Mouse (Mus musculus): ENCODE results near the gene Plekhh2.

Plekhh2 gene

DNA sequence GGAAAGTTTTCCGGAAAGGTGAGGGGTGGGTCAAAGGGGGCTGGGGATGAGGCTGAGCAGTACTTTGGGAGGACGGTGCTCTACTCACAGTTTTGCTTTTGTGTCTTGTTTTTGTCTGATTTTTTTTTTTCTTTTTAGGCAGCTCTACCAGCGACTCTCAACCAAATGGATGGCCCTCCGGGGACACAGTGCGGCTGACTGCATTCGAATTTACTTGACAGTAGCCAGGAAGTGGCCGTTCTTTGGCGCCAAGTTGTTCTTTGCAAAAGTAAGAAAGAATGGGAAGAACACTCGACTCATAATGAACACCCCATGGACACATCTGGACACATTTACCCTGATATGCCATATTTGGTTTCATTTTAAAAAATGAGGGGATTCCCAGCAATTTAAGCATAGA lies 99.8 kb downstream of the Plekhh2 start:
- no peak for DNase-seq (ENCODE audit: low spot score)

GRCm38 (mm10) chr17:84611971-84612370 lies 100.3 kb downstream of the Plekhh2 start:
- DNase-seq (ENCODE audit: low spot score) = no peak

GRCm38 (mm10) chr17:84615811-84616210 lies 104.1 kb downstream of the Plekhh2 start:
- DNase-seq (ENCODE audit: low spot score) = no peak

- DNase-seq (ENCODE audit: low spot score) = no peak
Observed at GRCm38 (mm10) chr17:84616526-84617074, 104.9 kb downstream of the Plekhh2 start.

DNA sequence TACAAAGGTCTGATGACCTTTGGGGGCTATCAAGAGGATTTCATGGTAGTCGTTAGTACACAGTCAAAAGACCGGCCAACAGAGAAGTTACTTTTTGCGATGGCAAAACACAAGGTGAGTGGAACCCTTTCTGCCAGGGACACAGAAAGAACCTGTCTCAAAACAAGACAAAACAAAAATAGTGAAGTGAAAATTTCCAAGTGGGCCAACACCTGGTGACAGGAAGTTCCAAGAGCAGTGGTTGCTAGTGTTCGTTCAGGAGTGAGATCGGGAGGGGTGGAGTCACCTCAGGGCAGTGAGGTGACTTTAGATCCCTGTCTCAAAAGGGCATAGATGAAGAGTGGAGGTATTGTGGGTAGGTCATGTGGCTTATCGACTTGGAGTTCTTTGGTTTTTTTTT lies 106.3 kb downstream of the Plekhh2 start:
- DNase-seq (ENCODE audit: low spot score) = no peak

GRCm38 (mm10) chr17:84619112-84619511 lies 107.4 kb downstream of the Plekhh2 start:
- no peak for DNase-seq (ENCODE audit: low spot score)

GRCm38 (mm10) chr17:84620076-84620475 lies 108.4 kb downstream of the Plekhh2 start:
- DNase-seq (ENCODE audit: low spot score) = no peak

DNA sequence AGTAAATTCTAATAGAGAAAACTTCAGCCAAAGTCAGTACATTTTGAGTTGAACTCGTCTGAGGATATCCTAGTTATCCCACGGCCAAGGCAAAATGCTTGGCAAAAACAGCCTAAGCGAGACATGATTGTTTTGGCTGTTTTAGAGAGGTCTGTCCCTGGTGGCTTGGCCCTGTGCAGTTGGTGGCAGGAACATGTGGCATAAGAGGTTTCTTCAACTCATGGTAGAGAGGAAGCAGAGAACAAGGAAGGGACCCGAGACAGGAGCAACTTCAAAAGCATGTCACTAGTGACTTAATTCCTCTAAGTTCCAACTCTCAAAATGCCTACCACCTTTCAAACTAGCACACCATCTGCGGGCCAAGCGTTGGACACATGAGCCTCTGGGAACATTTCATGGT lies 108.9 kb downstream of the Plekhh2 start:
- DNase-seq (ENCODE audit: low spot score) = no peak

GRCm38 (mm10) chr17:84621209-84621608 lies 109.5 kb downstream of the Plekhh2 start:
- no peak for DNase-seq (ENCODE audit: low spot score)

- no peak for DNase-seq (ENCODE audit: low spot score)
Observed at GRCm38 (mm10) chr17:84622028-84622427, 110.3 kb downstream of the Plekhh2 start.

- DNase-seq (ENCODE audit: low spot score) = no peak
Observed at GRCm38 (mm10) chr17:84622873-84623272, 111.2 kb downstream of the Plekhh2 start.

DNA sequence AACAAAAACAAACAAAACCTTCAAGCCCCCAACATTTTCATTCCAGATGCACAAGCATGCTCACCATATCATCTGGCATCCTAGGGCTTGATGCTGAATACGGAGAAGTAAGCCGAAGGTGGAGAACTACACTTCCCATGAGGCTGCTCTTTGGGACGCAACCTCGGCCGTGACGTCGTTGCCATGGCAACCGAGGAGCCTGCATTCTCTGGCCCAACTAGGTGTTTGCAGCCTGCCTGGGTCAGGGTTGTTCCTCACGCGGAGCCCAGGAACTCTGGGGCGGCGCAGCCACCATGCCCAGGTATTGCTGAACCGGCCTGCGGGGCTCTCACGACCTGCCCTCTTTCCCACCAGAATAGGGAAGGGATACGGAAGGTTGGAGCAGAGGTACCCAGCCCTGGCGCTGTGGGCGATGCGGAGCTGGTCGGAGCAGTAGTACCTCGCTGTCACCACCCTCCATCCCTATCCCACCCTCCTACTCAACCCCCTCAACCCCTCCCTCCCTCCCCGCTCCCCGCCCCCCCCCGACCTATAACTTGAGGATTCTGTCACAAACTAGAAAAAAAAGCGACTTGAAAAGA lies 114.7 kb downstream of the Plekhh2 start, which contains the start of gene Dync2li1:
Dync2li1 (plus strand) TSS at position 221 of the 581 bp plus-strand sequence.
- peak; percentile 70 for DNase-seq (ENCODE audit: low spot score)

- peak; percentile 24 for DNase-seq (ENCODE audit: low spot score)
Observed at GRCm38 (mm10) chr17:84626857-84627305, 115.2 kb downstream of the Plekhh2 start.

GRCm38 (mm10) chr17:84627721-84628120 lies 116.0 kb downstream of the Plekhh2 start:
- no peak for DNase-seq (ENCODE audit: low spot score)

GRCm38 (mm10) chr17:84628611-84629010 lies 116.9 kb downstream of the Plekhh2 start:
- no peak for DNase-seq (ENCODE audit: low spot score)

DNA sequence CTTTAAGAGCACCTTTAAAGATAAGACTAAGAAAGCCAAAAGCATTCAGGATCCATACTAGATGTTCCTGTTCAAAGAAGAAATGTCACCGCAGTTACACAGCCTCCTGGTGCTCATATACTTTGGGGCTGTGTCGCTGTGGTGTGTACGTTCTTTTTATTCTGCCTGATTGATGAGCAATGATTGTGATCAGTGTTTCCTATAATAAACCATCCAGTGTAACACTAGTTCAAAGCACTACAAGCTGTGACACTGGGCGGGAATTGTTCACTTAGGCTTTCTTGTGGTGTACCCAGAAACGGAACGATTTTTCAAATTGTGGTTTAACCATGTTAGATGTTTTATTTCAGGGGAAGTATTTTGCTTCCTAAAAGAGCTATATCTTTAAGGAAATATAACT lies 120.1 kb downstream of the Plekhh2 start:
- DNase-seq (ENCODE audit: low spot score) = no peak

DNA sequence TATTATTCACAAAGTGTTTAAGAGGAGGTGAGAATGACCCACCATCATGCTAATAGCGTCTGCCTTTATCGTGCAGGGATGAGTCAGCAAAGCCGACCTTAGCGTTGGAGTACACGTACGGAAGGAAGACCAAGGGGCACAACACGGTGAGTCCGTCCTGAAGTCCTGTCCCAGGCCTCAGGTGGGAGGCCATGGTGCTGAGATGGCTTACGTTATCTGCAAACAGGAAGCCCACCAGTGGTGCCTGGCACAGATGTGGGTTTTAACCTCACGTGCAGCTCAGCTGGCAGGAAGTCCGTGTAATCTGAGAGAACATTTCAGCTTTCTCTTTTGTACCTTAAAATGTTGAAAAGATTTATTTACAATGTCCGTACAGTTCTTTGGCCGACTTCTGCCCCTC lies 121.7 kb downstream of the Plekhh2 start:
- DNase-seq (ENCODE audit: low spot score) = no peak

DNA sequence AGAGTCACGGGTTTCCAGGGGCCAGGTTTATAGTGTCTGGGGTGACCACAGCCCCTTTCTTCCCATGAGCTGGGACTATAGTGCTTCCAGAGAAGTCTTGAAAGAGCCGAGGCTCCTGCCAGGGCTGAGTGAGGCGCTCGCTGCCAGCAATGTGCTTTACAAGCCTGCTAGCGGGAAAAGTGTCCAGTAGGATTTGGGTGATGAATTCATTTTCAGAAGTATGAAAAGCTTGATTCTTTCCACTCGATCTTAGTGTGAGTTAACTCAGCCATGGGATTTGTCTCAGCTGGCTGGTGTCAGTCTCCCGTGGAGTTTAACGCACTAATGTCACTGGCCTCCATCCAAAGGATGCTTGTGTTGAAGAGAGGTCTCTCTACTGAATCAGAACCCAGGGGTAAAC lies 124.6 kb downstream of the Plekhh2 start:
- DNase-seq (ENCODE audit: low spot score) = no peak

DNA sequence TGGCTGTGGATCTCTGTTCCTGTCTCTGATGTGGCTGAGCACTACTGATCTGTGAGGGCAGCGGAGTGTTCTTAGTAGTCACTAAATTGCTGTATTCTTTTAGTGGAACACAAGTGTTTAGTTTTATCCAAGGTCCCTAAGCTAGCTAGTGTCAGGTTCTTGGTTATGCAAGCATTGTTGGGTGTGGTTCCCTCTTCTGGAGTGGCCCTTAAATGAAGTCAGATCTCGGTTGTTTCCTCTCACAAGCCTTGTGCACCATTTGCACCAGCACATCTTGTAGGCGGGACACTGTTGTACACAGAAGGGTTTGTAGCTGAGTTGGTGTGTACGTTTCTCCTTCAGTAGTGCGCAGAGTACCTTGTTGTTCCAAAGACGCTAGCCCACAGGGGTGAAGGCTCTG lies 126.3 kb downstream of the Plekhh2 start:
- DNase-seq (ENCODE audit: low spot score) = no peak

- DNase-seq (ENCODE audit: low spot score) = no peak
Observed at GRCm38 (mm10) chr17:84639796-84640378, 128.2 kb downstream of the Plekhh2 start.

DNA sequence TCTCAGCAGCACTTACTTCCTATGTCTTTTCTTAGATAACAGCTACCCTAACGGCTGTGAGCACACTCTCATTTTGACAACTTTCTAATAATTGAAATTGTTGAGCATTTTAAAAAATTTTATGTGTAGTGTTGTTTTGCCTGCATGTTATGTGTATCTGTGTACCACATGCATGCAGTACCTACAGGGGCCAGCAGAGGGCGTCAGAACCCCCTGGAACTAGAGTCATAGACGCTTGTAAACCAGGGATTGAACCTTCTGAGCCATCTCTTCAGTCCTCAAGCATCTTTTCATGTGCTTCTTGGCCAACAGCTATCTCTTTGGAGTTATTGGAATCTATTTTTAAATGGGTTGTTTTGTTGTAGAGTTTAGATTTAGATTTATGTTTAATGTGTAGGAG lies 130.2 kb downstream of the Plekhh2 start:
- DNase-seq (ENCODE audit: low spot score) = peak; percentile 27

DNA sequence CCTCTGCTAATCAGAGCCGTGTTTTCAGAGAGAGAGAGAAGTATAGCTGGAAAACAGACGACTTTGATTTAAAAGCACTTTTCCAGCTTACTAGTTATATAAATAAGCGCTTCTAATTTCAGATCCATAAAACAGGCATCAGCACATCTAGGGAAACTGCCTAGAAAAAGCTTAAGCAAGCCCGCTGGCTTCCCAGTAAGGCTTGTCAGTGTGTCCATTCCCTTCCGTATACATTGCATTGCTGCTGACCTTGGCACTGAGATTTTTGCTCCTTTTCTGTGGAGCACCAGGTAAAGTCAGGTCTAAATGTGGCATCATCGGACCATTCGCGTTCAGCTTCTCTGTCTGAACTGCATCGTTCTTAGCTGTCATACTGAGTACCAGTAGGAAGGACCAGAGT lies 130.6 kb downstream of the Plekhh2 start:
- DNase-seq (ENCODE audit: low spot score) = no peak

GRCm38 (mm10) chr17:84644292-84645050 lies 132.8 kb downstream of the Plekhh2 start:
- no peak for DNase-seq (ENCODE audit: low spot score)

All from ovary, postnatal 10 days (tissue).